ENCODE assay signal across 22 mouse cellular contexts in genomic region chr7:75892737-75893136, GRCm38 (mm10). TPM values are rescaled to one million over a fixed set of nuclear protein-coding genes. Genes with fewer than 3 reads are reported as not detected.
DNase-seq lines count a peak whose midpoint lies in the region; ATAC-seq and TF ChIP-seq lines count a peak whose summit lies in the region.
"Had no signal": no experiment of that assay in that cellular context is flagged by ENCODE, and none has a peak within 500 bp of the region (broad histone marks: within the 10 kb centered on the region; RNA-seq: fewer than 3 reads in every experiment).

No protein-coding gene starts in this region.

- H3K9me3 ChIP-seq in CH12.LX (replicated peaks; ENCODE audit: low read length), result no peaks in the 10 kb centered on the region
- no peaks in the 10 kb centered on the region for H3K9me3 ChIP-seq in kidney, embryonic 15.5 days (replicated peaks)
- H3K9me3 ChIP-seq: embryonic facial prominence, embryonic 13.5 days; heart, embryonic 10.5 days; hindbrain, embryonic 15.5 days; midbrain, embryonic 10.5 days had no signal

- H3K27ac ChIP-seq in CH12.LX (ENCODE audit: insufficient read depth, low read depth), result no peak overlapping the region
- no peak overlapping the region for H3K27ac ChIP-seq in cerebellum, adult 2 months (ENCODE audit: insufficient read depth, low read length)
- no peak overlapping the region for H3K27ac ChIP-seq in kidney, embryonic 15.5 days
- H3K27ac ChIP-seq: embryonic facial prominence, embryonic 13.5 days; heart, embryonic 10.5 days; hindbrain, embryonic 15.5 days; midbrain, embryonic 10.5 days had no signal

- dilution Hi-C loops in CH12.LX (cut with MboI; ENCODE audit: extremely low pct_ligation_motif_present, extremely low pct_unique_long_range_greater_than_20kb, low sequenced_read_pairs), result no loop called here

- TF ChIP-seq RAD21 in CH12.LX (IDR thresholded peaks at IDR 0.05; ENCODE audit: low read depth, low read length), result no peak

- in situ Hi-C loops in CH12.LX (cut with MboI; ENCODE audit: low pct_ligation_motif_present, low pct_unique_long_range_greater_than_20kb, low sequenced_read_pairs), result loop anchor here (10.0 kb wide), 1 partner anchor 758 kb away; no protein-coding TSS in a partner anchor

- no peak for TF ChIP-seq POLR2A in lung, adult 2 months (IDR thresholded peaks at IDR 0.05; ENCODE audit: borderline replicate concordance, extremely low read depth, low read depth, low read length)
- no peak for TF ChIP-seq POLR2A in CH12.LX (IDR thresholded peaks at IDR 0.05; ENCODE audit: low read depth, low read length)
- TF ChIP-seq POLR2A in cerebellum, adult 2 months (IDR thresholded peaks at IDR 0.05; ENCODE audit: borderline replicate concordance, insufficient read depth, low read length), result no peak

- peak; percentile 10 for DNase-seq in lung, postnatal 25 days (ENCODE audit: low spot score)
- no peak for DNase-seq in lung, adult 2 months
- peak; percentile 51 for DNase-seq in CH12.LX (ENCODE audit: extremely low read depth)
- DNase-seq in natural killer cell, adult 2 months (ENCODE audit: low spot score in 2 of 2), result peak; percentile 70 to 80
- DNase-seq in cerebellum, adult 2 months, result no peak
- DNase-seq: adrenal gland, postnatal 14 days; cerebellum, adult 8-10 months; forebrain, postnatal 0 days; gastrocnemius, postnatal 10 days; heart, postnatal 14 days; kidney, adult 11 months; kidney, postnatal 25 days; retina, postnatal 1 day; right cerebral cortex, postnatal 4 days; thymus, adult 18-20 months had no signal

- H3K4me2 ChIP-seq in CH12.LX (ENCODE audit: insufficient read depth, low read depth, poor library complexity, severe bottlenecking), result no peak overlapping the region
- no peak overlapping the region for H3K4me2 ChIP-seq in kidney, embryonic 15.5 days
- H3K4me2 ChIP-seq: embryonic facial prominence, embryonic 13.5 days; hindbrain, embryonic 15.5 days had no signal

- no peak for TF ChIP-seq EP300 in CH12.LX (IDR thresholded peaks at IDR 0.05; ENCODE audit: low read length)

- no peaks in the 10 kb centered on the region for H3K4me1 ChIP-seq in lung, adult 2 months (ENCODE audit: control insufficient read depth, insufficient read depth, low read length)
- peaks cover 10 to 14% of the 10 kb centered on the region in 2 experiments for H3K4me1 ChIP-seq in CH12.LX (ENCODE audit: control insufficient read depth in 1 of 2, insufficient read depth in 2 of 2)
- no peaks in the 10 kb centered on the region for H3K4me1 ChIP-seq in cerebellum, adult 2 months (ENCODE audit: control insufficient read depth, insufficient read depth, low read length)
- H3K4me1 ChIP-seq in kidney, embryonic 15.5 days, result no peaks in the 10 kb centered on the region
- H3K4me1 ChIP-seq: embryonic facial prominence, embryonic 13.5 days; heart, embryonic 10.5 days; hindbrain, embryonic 15.5 days; midbrain, embryonic 10.5 days had no signal

- H3K36me3 ChIP-seq in CH12.LX (replicated peaks in 1 of 2; ENCODE audit: control insufficient read depth in 1 of 2, insufficient read depth in 1 of 2, low read length in 1 of 2), result no peaks in the 10 kb centered on the region
- no peaks in the 10 kb centered on the region for H3K36me3 ChIP-seq in kidney, embryonic 15.5 days
- H3K36me3 ChIP-seq: embryonic facial prominence, embryonic 13.5 days; heart, embryonic 10.5 days; hindbrain, embryonic 15.5 days; midbrain, embryonic 10.5 days had no signal

- no peak overlapping the region for H3K4me3 ChIP-seq in lung, adult 2 months (replicated peaks; ENCODE audit: extremely low read depth, low read depth, low read length)
- H3K4me3 ChIP-seq in CH12.LX (replicated peaks in 1 of 3; ENCODE audit: low read depth in 2 of 3, low read length in 2 of 3, poor library complexity in 1 of 3), result no peak overlapping the region
- H3K4me3 ChIP-seq in cerebellum, adult 2 months (replicated peaks; ENCODE audit: insufficient read depth, low read depth, low read length), result no peak overlapping the region
- H3K4me3 ChIP-seq in kidney, embryonic 15.5 days (replicated peaks), result no peak overlapping the region
- H3K4me3 ChIP-seq: embryonic facial prominence, embryonic 13.5 days; heart, embryonic 10.5 days; hindbrain, embryonic 15.5 days; midbrain, embryonic 10.5 days; myocyte had no signal

- ATAC-seq in granulocyte monocyte progenitor cell, adult 5-6 weeks (replicated peaks; ENCODE audit: poor library complexity, severe bottlenecking), result peak; percentile 96
- ATAC-seq in kidney, embryonic 15.5 days (replicated peaks; ENCODE audit: low FRiP score), result no peak
- ATAC-seq: forebrain, postnatal 0 days had no signal

- H3K79me2 ChIP-seq in CH12.LX (replicated peaks; ENCODE audit: control insufficient read depth, extremely low read depth, insufficient read depth, poor library complexity, severe bottlenecking), result no peaks in the 10 kb centered on the region

- no peak overlapping the region for H3K9ac ChIP-seq in CH12.LX (ENCODE audit: insufficient read depth, low read depth)
- no peak overlapping the region for H3K9ac ChIP-seq in kidney, embryonic 15.5 days
- H3K9ac ChIP-seq: embryonic facial prominence, embryonic 13.5 days; forebrain, postnatal 0 days; hindbrain, embryonic 15.5 days had no signal

- WGBS in lung, adult 2 months, result 36% methylated on average over 3 of the region's 3 CpGs
- WGBS in cerebellum, adult 2 months, result 79% methylated on average over 3 of the region's 3 CpGs
- WGBS in kidney, embryonic 15.5 days, result 49% methylated on average over 3 of the region's 3 CpGs

- H3K27me3 ChIP-seq in CH12.LX (replicated peaks), result no peaks in the 10 kb centered on the region
- H3K27me3 ChIP-seq in cerebellum, adult 2 months (ENCODE audit: control insufficient read depth, insufficient read depth, low read length), result no peaks in the 10 kb centered on the region
- H3K27me3 ChIP-seq in kidney, embryonic 15.5 days, result no peaks in the 10 kb centered on the region
- H3K27me3 ChIP-seq: embryonic facial prominence, embryonic 13.5 days; hindbrain, embryonic 15.5 days had no signal

- TF ChIP-seq CTCF in lung, adult 2 months (IDR thresholded peaks at IDR 0.05; ENCODE audit: insufficient read depth, low read length), result no peak
- TF ChIP-seq CTCF in CH12.LX (conservative IDR thresholded peaks at IDR 0.05 in 1 of 2, IDR thresholded peaks at IDR 0.05 in 1 of 2; ENCODE audit: low read depth in 2 of 2, low read length in 2 of 2), result no peak
- no peak for TF ChIP-seq CTCF in cerebellum, adult 2 months (IDR thresholded peaks at IDR 0.05; ENCODE audit: borderline replicate concordance, insufficient read depth, low read depth, low read length)

TF ChIP-seq in CH12.LX, 34 proteins besides CTCF, POLR2A, EP300 and RAD21:
- peak; percentile 19; the same call in 1 of the 2 replicates for TF ChIP-seq ELF1 (IDR thresholded peaks at IDR 0.05; ENCODE audit: low read depth, low read length)
- no peak for TF ChIP-seq HCFC1 (IDR thresholded peaks at IDR 0.05; ENCODE audit: low read depth, low read length)
- TF ChIP-seq MAFK (IDR thresholded peaks at IDR 0.05; ENCODE audit: insufficient replicate concordance, low read length), result no peak
- TF ChIP-seq RCOR1 (conservative IDR thresholded peaks at IDR 0.05; ENCODE audit: low read depth, low read length), result no peak
- no peak for TF ChIP-seq MAZ (IDR thresholded peaks at IDR 0.05; ENCODE audit: low read depth, low read length)

RNA-seq across cellular contexts. Expression of gene Klhl25, which starts 44.6 kb away (rescaled TPM):
- polyA plus RNA-seq in lung, adult 2 months (2012; rRNA removed), result 21.9 and 26.5 TPM in 2 replicates
- 13.9 and 14.2 TPM in 2 replicates for total RNA-seq in CH12.LX (2012; rRNA removed)
- 10.4 and 12.9 TPM in 2 replicates for total RNA-seq in CH12.LX (2014; rRNA removed)
- 11.0 and 11.2 TPM in 2 replicates for polyA plus RNA-seq in CH12.LX (2012; ENCODE audit: insufficient read length, low read depth)
- total RNA-seq in granulocyte monocyte progenitor cell, adult 5-6 weeks (2014; fragmentation: Nextera tagmentation), result 5.8 and 11.2 TPM in 2 replicates
- 7.7 and 10.4 TPM in 2 replicates for total RNA-seq in granulocyte monocyte progenitor cell, adult 5-6 weeks (2017)
- polyA plus RNA-seq in cerebellum, adult 2 months (2012; rRNA removed), result 8.9 and 9.6 TPM in 2 replicates
- polyA plus RNA-seq in kidney, embryonic 15.5 days (2015; fragmentation: Nextera tagmentation; extraction: Ambion mirVana), result 15.4 and 16.9 TPM in 2 replicates

Comparison
In these comparisons a context has a peak if more than half of its experiments do, and no peak if none do; other contexts are left out.
1. DNase-seq: peak in lung, postnatal 25 days (single experiment), CH12.LX (single experiment) and natural killer cell, adult 2 months (2 of 2); none in lung, adult 2 months (single experiment) and cerebellum, adult 2 months (0 of 2).